Mouse (Mus musculus) macrophage (primary cell): Measurements from ENCODE around the gene Dock3. TPM values are rescaled to one million over a fixed set of nuclear protein-coding genes. Genes with fewer than 3 reads are reported as not detected.

Experiments used
- H3K27ac ChIP-seq: fragments of 350-480 bp; formaldehyde crosslinking; 2 replicates; pipeline ENCODE4 v1.9.0; 2021
- H3K36me3 ChIP-seq: fragments of 350-480 bp; formaldehyde crosslinking; 2 replicates; pipeline ENCODE4 v1.9.0; 2021; ENCODE audit errors: inconsistent target
- H3K4me3 ChIP-seq: fragments of 350-480 bp; formaldehyde crosslinking; 2 replicates; pipeline ENCODE4 v1.9.0; 2021; ENCODE audit errors: inconsistent target
- H3K79me2 ChIP-seq: fragments of 350-480 bp; formaldehyde crosslinking; 2 replicates; pipeline ENCODE4 v1.9.0; 2021; ENCODE audit errors: inconsistent target
- WGBS: methylation state at CpG from one replicate; pipeline ENCODE4 v1.1.7; 2026; ENCODE audit warnings: inconsistent platforms; ENCODE audit not compliant: missing documents; 5-methylcytosine and 5-hydroxymethylcytosine counted together
- polyA plus RNA-seq: library from polyadenylated mRNA; stranded (reverse); fragments of 250-400 nt; gene quantifications from 3 replicates; pipeline ENCODE4 v1.2.4, GENCODE M21; 2018; ENCODE audit warnings: inconsistent platforms

Dock3 gene
- polyA plus RNA-seq, 1 experiment from 2014 or later, result 32.2 TPM

- peaks cover 22% of the 10 kb centered on the region; the same call in 1 of the 2 replicates for H3K36me3 ChIP-seq
- H3K79me2 ChIP-seq, result peaks cover 33% of the 10 kb centered on the region
- H3K4me3 ChIP-seq, result no peak overlapping the region
- H3K27ac ChIP-seq, result no peak overlapping the region
- WGBS, result 85% methylated on average over 43 of the region's 44 CpGs
These were observed 346.5 kb downstream of the Dock3 start for GRCm38 (mm10) chr9:106884996-106885900.

- WGBS, result 91% methylated on average over 16 of the region's 16 CpGs
- Histone ChIP-seq H3K4me3 (no peak overlapping the region), H3K27ac (no peak overlapping the region), H3K79me2 (peaks cover 23% of the 10 kb centered on the region), H3K36me3 (0 out of 2 replicates have a peak, but pooled peaks cover 14% of the 10 kb centered on the region)
These were observed 347.4 kb downstream of the Dock3 start for GRCm38 (mm10) chr9:106884306-106884705.

GRCm38 (mm10) chr9:106883085-106883484 is 348.6 kb downstream of the Dock3 start:
- H3K27ac ChIP-seq, result no peak overlapping the region
- WGBS, result 90% methylated on average over 3 of the region's 3 CpGs
- H3K4me3 ChIP-seq, result no peak overlapping the region
- H3K36me3 ChIP-seq, result 0 out of 2 replicates have a peak, but pooled peaks cover 8% of the 10 kb centered on the region
- H3K79me2 ChIP-seq, result peaks cover 16% of the 10 kb centered on the region; the same call in 1 of the 2 replicates

DNA sequence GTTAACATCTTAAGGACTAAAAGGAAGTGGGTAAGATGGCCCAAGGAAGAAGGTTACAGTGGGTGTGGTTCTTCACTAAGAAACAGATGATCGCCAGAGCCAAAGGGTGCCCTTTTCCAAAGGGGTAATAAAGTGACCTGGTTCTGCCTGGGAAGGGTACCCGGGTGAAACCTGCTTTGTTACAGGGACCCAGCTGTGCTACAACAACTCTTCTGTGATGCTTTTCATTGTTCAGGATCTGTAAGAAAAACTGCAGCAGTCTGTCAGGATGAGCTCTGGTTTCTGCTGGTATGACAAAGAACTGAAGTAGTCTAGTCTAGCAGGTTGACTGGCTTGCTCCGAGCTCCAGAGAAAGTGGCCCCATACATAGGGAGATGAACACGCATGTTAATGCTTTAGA is 349.5 kb downstream of the Dock3 start:
- WGBS, result 36% methylated on average over 4 of the region's 4 CpGs
- Histone ChIP-seq H3K79me2 (peaks cover 16% of the 10 kb centered on the region; the same call in 1 of the 2 replicates), H3K4me3 (no peak overlapping the region), H3K36me3 (0 out of 2 replicates have a peak, but pooled peaks cover 8% of the 10 kb centered on the region), H3K27ac (no peak overlapping the region)

DNA sequence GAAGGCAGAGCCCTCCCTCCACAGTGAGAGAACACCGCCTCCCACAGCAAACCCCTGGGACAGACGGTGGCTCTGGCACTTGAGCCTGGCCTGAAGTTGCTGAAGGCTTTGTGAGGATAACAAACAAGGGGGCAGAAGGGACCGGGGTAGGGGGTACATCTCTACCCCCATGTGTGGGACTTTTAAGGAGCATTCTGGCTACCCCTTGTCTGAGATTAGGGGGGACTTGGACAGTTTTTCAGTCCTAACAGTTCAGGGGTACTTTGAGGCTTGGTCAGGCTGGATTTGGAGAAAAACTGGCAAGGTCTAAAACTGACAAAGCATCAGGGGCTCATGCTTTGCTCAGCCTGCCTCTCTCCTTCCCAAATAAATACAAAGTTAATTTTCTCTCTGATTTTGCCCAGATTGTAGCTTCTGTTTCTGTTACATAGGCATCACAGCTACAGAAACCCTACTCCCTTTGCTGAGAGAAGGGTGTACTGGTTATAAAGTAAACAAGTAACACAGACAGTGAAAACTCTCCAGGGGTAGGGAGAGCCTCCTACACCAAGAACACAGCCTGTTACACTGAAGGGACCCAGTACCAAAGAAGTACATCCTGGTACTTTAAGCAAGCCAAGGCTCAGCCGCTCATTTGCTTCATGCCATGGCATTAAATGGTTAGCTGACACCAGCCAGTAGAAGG is 350.5 kb downstream of the Dock3 start:
- WGBS, result 87% methylated on average over 4 of the region's 4 CpGs
- Histone ChIP-seq H3K27ac (no peak overlapping the region), H3K36me3 (peaks cover 13% of the 10 kb centered on the region; the same call in 1 of the 2 replicates)

GRCm38 (mm10) chr9:106879471-106879870 is 352.2 kb downstream of the Dock3 start:
- 86% methylated on average over 4 of the region's 4 CpGs for WGBS
- H3K36me3 ChIP-seq, result peaks cover 12% of the 10 kb centered on the region; the same call in 1 of the 2 replicates

More for the DNA sequence above, 350.5 kb downstream of the Dock3 start:
- Histone ChIP-seq H3K4me3 (no peak overlapping the region), H3K79me2 (peaks cover 16% of the 10 kb centered on the region; the same call in 1 of the 2 replicates)

DNA sequence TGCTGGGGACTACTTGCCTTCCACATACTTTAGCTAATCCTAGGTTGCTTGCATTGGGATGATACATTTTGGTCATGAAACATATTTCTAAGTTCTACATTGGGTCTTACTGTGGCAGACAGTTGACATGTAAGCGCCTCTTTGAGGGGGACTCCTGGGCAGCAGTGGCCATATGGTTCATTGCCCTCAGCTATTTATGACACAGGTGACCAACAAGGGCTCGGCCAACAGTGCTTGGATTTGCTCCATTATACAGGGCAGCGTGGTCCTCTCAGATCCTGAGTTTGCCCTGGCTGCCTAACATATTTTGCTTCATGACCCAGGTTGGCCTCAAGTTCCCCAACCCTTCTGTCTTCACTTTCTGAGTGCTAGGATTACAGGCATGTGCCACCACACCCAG is 355.0 kb downstream of the Dock3 start:
- H3K27ac ChIP-seq, result no peak overlapping the region
- peaks cover 7% of the 10 kb centered on the region; the same call in 1 of the 2 replicates for H3K36me3 ChIP-seq
- no peak overlapping the region for H3K4me3 ChIP-seq
- 90% methylated on average over 3 of the region's 3 CpGs for WGBS
- H3K79me2 ChIP-seq, result no peaks in the 10 kb centered on the region

More at GRCm38 (mm10) chr9:106879471-106879870, 352.2 kb downstream of the Dock3 start:
- Histone ChIP-seq H3K27ac (no peak overlapping the region), H3K4me3 (no peak overlapping the region), H3K79me2 (peaks cover 3% of the 10 kb centered on the region; the same call in 1 of the 2 replicates)

GRCm38 (mm10) chr9:106874216-106874615 is 357.5 kb downstream of the Dock3 start:
- Histone ChIP-seq H3K79me2 (no peaks in the 10 kb centered on the region), H3K27ac (no peak overlapping the region), H3K4me3 (no peak overlapping the region), H3K36me3 (peaks cover 7% of the 10 kb centered on the region; the same call in 1 of the 2 replicates)
- WGBS, result 90% methylated on average over 5 of the region's 5 CpGs

DNA sequence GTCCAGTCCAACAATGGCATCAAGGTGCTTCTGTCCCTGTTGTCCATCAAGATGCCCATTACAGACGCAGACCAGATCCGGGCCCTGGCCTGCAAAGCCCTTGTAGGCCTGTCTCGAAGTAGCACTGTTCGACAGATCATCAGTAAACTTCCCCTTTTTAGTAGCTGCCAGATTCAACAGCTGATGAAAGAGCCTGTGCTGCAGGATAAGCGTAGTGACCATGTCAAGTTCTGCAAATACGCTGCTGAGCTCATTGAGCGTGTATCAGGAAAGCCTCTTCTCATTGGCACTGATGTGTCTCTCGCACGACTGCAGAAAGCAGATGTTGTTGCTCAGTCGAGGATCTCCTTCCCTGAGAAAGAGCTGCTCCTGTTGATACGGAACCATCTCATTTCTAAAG is 373.7 kb downstream of the Dock3 start:
- no peaks in the 10 kb centered on the region for H3K36me3 ChIP-seq
- WGBS, result 39% methylated on average over 11 of the region's 11 CpGs
- H3K27ac ChIP-seq, result no peak overlapping the region
- H3K79me2 ChIP-seq, result no peaks in the 10 kb centered on the region
- H3K4me3 ChIP-seq, result no peak overlapping the region

DNA sequence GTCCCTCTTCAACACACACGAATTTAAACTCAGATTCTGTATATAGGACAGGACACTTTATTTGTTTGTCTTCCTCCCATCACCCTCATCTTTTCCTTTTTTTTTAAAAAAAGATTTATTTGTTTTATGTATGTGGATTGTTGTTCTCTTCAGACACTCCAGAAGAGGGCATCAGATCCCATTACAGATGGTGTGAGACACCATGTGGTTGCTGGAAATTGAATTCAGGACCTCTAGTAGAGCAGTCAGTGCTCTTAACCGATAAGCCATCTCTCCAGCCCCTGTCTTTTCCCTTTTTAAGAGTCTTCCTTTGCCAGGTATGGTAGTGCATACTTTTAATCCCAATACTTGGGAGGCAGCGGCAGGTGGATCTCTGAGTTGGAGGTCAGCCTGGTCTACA is 375.0 kb downstream of the Dock3 start:
- Histone ChIP-seq H3K36me3 (no peaks in the 10 kb centered on the region), H3K4me3 (no peak overlapping the region), H3K27ac (no peak overlapping the region), H3K79me2 (no peaks in the 10 kb centered on the region)
- 88% methylated on average over 3 of the region's 3 CpGs for WGBS

Other genes with a start within 250 kb of the Dock3 start
- 25.7 to 58.4 TPM (median 48.9 TPM) in 3 replicates for gene Mapkapk3, start 58.0 kb upstream of the Dock3 start, polyA plus RNA-seq
- 0.10 to 1.4 TPM (median 0.29 TPM) in 3 replicates for gene Cish, start 64.1 kb upstream of the Dock3 start, polyA plus RNA-seq
- 2.6 to 5.5 TPM (median 5.2 TPM) in 3 replicates for gene Hemk1, start 106.4 kb upstream of the Dock3 start, polyA plus RNA-seq
- not detected in 3 replicates for gene 6430571L13Rik, start 108.7 kb upstream of the Dock3 start, polyA plus RNA-seq
- not detected in 3 replicates for gene Cacna2d2, start 167.7 kb upstream of the Dock3 start, polyA plus RNA-seq